Mouse (Mus musculus): Measurements from ENCODE around the gene Armh1. TPM values are rescaled to one million over a fixed set of nuclear protein-coding genes. Genes with fewer than 3 reads are reported as not detected.

Gene Armh1
- polyA plus RNA-seq, 1 experiment, result not detected

- TF ChIP-seq MAX (IDR thresholded peaks at IDR 0.05) (no peak), CEBPB (IDR thresholded peaks at IDR 0.05; ENCODE audit: low read depth) (no peak), FOSL1 (IDR thresholded peaks at IDR 0.05; ENCODE audit: insufficient read depth, low read length, poor library complexity, severe bottlenecking) (no peak), CTCF (IDR thresholded peaks at IDR 0.05; ENCODE audit: control insufficient read depth, insufficient read depth, insufficient read length) (no peak), USF1 (IDR thresholded peaks at IDR 0.05; ENCODE audit: low read depth) (no peak), MYOG (IDR thresholded peaks at IDR 0.05; ENCODE audit: control insufficient read depth, extremely low read depth, insufficient read length) (no peak), MYOD1 (IDR thresholded peaks at IDR 0.05; ENCODE audit: control insufficient read depth, insufficient read length, low read depth) (no peak)
- no peaks in the 10 kb centered on the region for H3K79me2 ChIP-seq (ENCODE audit: control insufficient read depth, insufficient read depth)
- H3K4me3 ChIP-seq (ENCODE audit: insufficient read depth, poor library complexity, severe bottlenecking), result no peak overlapping the region
- H3K27me3 ChIP-seq (ENCODE audit: control insufficient read depth, insufficient read depth, insufficient read length), result peaks cover 8% of the 10 kb centered on the region
- H3ac ChIP-seq (ENCODE audit: control insufficient read depth, insufficient read length, low read depth), result no peak overlapping the region
- no peaks in the 10 kb centered on the region for H3K79me3 ChIP-seq (ENCODE audit: low read depth)
- no peaks in the 10 kb centered on the region for H3K36me3 ChIP-seq (ENCODE audit: control insufficient read depth, insufficient read depth)
These were observed 31.0 kb downstream of the Armh1 start for GRCm38 (mm10) chr4:117220741-117221515.

DNA sequence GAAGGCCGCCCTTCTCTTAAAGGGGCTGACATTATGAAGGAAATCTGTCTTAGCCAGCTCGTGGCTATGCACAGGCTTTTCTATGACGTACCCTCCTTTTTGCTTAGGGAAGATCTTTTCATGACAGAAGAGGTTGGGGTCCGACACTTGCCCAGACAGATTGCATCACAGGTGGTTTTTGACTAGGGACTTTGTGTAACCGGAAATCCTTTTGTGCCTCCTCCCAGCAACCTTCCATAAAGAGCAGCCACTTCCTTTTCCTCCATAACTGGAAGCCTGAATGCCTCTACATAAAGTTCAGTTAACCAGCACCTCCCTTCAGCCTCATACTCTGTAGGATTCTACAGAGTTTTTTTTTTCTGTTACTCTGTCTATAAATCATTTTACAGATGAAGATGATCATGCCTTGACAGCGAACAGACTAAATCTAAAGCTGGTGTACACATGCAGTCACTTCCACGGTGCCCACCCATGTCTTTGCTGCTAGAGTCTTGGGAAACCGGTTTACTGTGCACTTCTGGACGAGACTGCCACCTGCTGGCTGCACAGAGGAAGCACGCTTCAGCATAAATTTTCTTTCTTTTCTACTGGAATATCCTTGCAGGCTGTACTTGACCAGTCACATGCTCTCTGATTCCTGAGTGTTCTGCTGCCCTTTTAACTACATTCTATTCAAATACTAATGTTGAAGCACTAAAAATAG is 33.3 kb downstream of the Armh1 start:
- Histone ChIP-seq H3K27me3 (ENCODE audit: control insufficient read depth, insufficient read depth, insufficient read length) (peaks cover 18% of the 10 kb centered on the region), H3K36me3 (ENCODE audit: control insufficient read depth, insufficient read depth) (no peaks in the 10 kb centered on the region), H3ac (ENCODE audit: control insufficient read depth, insufficient read length, low read depth) (no peak overlapping the region), H3K79me3 (ENCODE audit: low read depth) (no peaks in the 10 kb centered on the region), H3K4me3 (ENCODE audit: insufficient read depth, poor library complexity, severe bottlenecking) (no peak overlapping the region), H3K79me2 (ENCODE audit: control insufficient read depth, insufficient read depth) (no peaks in the 10 kb centered on the region)
- TF ChIP-seq CTCF (IDR thresholded peaks at IDR 0.05; ENCODE audit: control insufficient read depth, insufficient read depth, insufficient read length) (peak; percentile 45), MYOD1 (IDR thresholded peaks at IDR 0.05; ENCODE audit: control insufficient read depth, insufficient read length, low read depth) (no peak), FOSL1 (IDR thresholded peaks at IDR 0.05; ENCODE audit: insufficient read depth, low read length, poor library complexity, severe bottlenecking) (no peak)

GRCm38 (mm10) chr4:117217029-117217428 is 34.9 kb downstream of the Armh1 start:
- TF ChIP-seq CTCF (IDR thresholded peaks at IDR 0.05; ENCODE audit: control insufficient read depth, insufficient read depth, insufficient read length) (no peak), FOSL1 (IDR thresholded peaks at IDR 0.05; ENCODE audit: insufficient read depth, low read length, poor library complexity, severe bottlenecking) (no peak), MYOG (IDR thresholded peaks at IDR 0.05; ENCODE audit: control insufficient read depth, extremely low read depth, insufficient read length) (no peak), MYOD1 (IDR thresholded peaks at IDR 0.05; ENCODE audit: control insufficient read depth, insufficient read length, low read depth) (no peak), MAX (IDR thresholded peaks at IDR 0.05) (no peak), CEBPB (IDR thresholded peaks at IDR 0.05; ENCODE audit: low read depth) (no peak), USF1 (IDR thresholded peaks at IDR 0.05; ENCODE audit: low read depth) (no peak)
- Histone ChIP-seq H3K4me3 (ENCODE audit: insufficient read depth, poor library complexity, severe bottlenecking) (no peak overlapping the region), H3K27me3 (ENCODE audit: control insufficient read depth, insufficient read depth, insufficient read length) (peaks cover 18% of the 10 kb centered on the region), H3ac (ENCODE audit: control insufficient read depth, insufficient read length, low read depth) (no peak overlapping the region), H3K79me3 (ENCODE audit: low read depth) (no peaks in the 10 kb centered on the region), H3K36me3 (ENCODE audit: control insufficient read depth, insufficient read depth) (no peaks in the 10 kb centered on the region), H3K79me2 (ENCODE audit: control insufficient read depth, insufficient read depth) (no peaks in the 10 kb centered on the region)

DNA sequence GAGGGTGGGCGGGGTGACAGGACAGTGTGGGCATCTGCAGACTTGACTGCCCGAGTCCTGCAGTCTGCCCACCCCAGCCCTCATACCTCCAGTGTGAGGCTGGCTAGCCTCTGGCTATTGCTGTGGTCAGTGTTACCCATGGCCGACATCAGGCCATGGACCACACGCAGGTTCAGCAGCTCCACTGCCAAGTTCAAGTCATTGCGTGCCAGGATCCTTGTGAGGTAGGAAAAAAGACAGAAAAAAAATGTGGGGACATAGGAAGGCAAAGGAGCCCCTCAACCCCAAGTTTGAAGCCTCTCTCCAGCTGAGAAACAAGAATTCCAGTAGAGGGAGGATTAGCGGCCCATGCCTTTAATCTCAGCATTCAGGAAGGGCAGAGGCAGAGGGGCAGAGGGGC is 37.7 kb downstream of the Armh1 start:
- Histone ChIP-seq H3K79me3 (ENCODE audit: low read depth) (no peaks in the 10 kb centered on the region), H3K27me3 (ENCODE audit: control insufficient read depth, insufficient read depth, insufficient read length) (peaks cover 14% of the 10 kb centered on the region), H3ac (ENCODE audit: control insufficient read depth, insufficient read length, low read depth) (no peak overlapping the region), H3K4me3 (ENCODE audit: insufficient read depth, poor library complexity, severe bottlenecking) (no peak overlapping the region), H3K79me2 (ENCODE audit: control insufficient read depth, insufficient read depth) (no peaks in the 10 kb centered on the region), H3K36me3 (ENCODE audit: control insufficient read depth, insufficient read depth) (no peaks in the 10 kb centered on the region)
- TF ChIP-seq MYOD1 (IDR thresholded peaks at IDR 0.05; ENCODE audit: control insufficient read depth, insufficient read length, low read depth) (no peak), USF1 (IDR thresholded peaks at IDR 0.05; ENCODE audit: low read depth) (no peak), MYOG (IDR thresholded peaks at IDR 0.05; ENCODE audit: control insufficient read depth, extremely low read depth, insufficient read length) (no peak), FOSL1 (IDR thresholded peaks at IDR 0.05; ENCODE audit: insufficient read depth, low read length, poor library complexity, severe bottlenecking) (no peak), MAX (IDR thresholded peaks at IDR 0.05) (no peak), CTCF (IDR thresholded peaks at IDR 0.05; ENCODE audit: control insufficient read depth, insufficient read depth, insufficient read length) (no peak), CEBPB (IDR thresholded peaks at IDR 0.05; ENCODE audit: low read depth) (no peak)

DNA sequence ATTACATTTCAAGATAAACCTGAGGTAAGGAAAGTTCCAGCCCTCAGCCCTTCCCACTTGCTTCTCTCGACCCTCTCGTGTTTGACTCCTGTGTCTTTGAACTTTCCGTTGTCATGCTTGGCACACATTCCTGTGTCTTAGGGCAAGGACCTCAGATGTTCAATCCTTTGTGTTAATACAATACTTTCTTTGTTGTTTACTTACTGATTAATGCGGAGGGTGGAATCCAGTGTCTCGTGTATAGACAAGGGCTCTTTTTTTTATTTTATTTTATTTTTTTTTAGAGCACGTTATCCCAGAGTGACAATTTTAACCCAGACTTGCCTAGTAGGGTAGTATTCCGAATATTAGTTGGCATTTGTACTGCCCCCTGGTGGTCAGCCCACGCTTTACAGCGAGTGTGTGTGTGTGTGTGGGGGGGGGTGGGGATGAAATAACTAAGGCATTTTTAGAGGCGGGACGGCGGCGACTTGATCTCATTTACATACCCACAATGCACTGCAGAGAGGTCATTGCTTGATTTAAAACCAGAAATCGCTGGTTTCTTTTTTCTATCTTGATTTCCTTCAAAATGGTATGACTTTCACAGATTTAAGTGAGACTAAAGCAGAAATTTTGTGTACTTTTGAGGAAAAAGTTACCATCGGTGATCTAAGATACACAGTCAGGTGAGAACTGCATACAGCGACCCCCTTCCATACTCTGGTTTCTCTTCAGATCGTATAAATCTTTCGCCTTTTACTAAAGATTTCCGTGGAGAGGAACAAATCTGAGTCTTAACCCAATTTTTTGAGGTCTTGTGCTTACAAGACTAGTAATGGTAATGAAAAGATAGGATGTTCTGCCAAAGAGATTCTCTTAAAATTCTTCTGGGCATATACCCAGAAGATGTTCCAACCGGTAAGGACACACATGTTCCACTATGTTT is 41.5 kb downstream of the Armh1 start:
- Histone ChIP-seq H3K4me3 (ENCODE audit: insufficient read depth, poor library complexity, severe bottlenecking) (no peak overlapping the region), H3K79me3 (ENCODE audit: low read depth) (no peaks in the 10 kb centered on the region), H3K27me3 (ENCODE audit: control insufficient read depth, insufficient read depth, insufficient read length) (peaks cover 9% of the 10 kb centered on the region), H3ac (ENCODE audit: control insufficient read depth, insufficient read length, low read depth) (no peak overlapping the region), H3K79me2 (ENCODE audit: control insufficient read depth, insufficient read depth) (no peaks in the 10 kb centered on the region), H3K36me3 (ENCODE audit: control insufficient read depth, insufficient read depth) (no peaks in the 10 kb centered on the region)
- TF ChIP-seq CEBPB (IDR thresholded peaks at IDR 0.05; ENCODE audit: low read depth), result peak; percentile 72
- peak; percentile 67 for TF ChIP-seq CTCF (IDR thresholded peaks at IDR 0.05; ENCODE audit: control insufficient read depth, insufficient read depth, insufficient read length)
- no peak for TF ChIP-seq MAX (IDR thresholded peaks at IDR 0.05)
